ENCODE assay signal across 23 mouse cellular contexts in genomic region chr3:102683541-102683940, GRCm38 (mm10). TPM values are rescaled to one million over a fixed set of nuclear protein-coding genes. Genes with fewer than 3 reads are reported as not detected.
A peak's percentile ranks its signal among the peaks of the same experiment; 100 is the strongest.
DNase-seq lines count a peak whose midpoint lies in the region; ATAC-seq lines count a peak whose summit lies in the region.
"Had no signal": no experiment of that assay in that cellular context is flagged by ENCODE, and none has a peak within 500 bp of the region (broad histone marks: within the 10 kb centered on the region; RNA-seq: fewer than 3 reads in every experiment).

No protein-coding gene starts in this region.

- no peaks in the 10 kb centered on the region for H3K4me1 ChIP-seq in midbrain, embryonic 11.5 days (ENCODE audit: control insufficient read depth, insufficient read depth, low read length)
- H3K4me1 ChIP-seq in midbrain, embryonic 14.5 days (ENCODE audit: control insufficient read depth, insufficient read depth, low read length): no peaks in the 10 kb centered on the region
- peaks cover 15% of the 10 kb centered on the region for H3K4me1 ChIP-seq in stomach, embryonic 16.5 days (ENCODE audit: control insufficient read depth, insufficient read depth, low read length)
- H3K4me1 ChIP-seq: forebrain, embryonic 13.5 days; forebrain, embryonic 15.5 days had no signal

- H3K4me3 ChIP-seq in midbrain, embryonic 11.5 days (ENCODE audit: low read depth, low read length): no peak overlapping the region
- no peak overlapping the region for H3K4me3 ChIP-seq in midbrain, embryonic 14.5 days (replicated peaks; ENCODE audit: low read depth, low read length)
- H3K4me3 ChIP-seq in stomach, embryonic 16.5 days (replicated peaks; ENCODE audit: low read length): no peak overlapping the region
- H3K4me3 ChIP-seq: embryonic facial prominence, embryonic 10.5 days; embryonic facial prominence, embryonic 12.5 days; forebrain, embryonic 13.5 days; forebrain, embryonic 15.5 days had no signal

- H3K27me3 ChIP-seq in midbrain, embryonic 11.5 days (ENCODE audit: control insufficient read depth, insufficient read depth, low read length): no peaks in the 10 kb centered on the region
- H3K27me3 ChIP-seq in midbrain, embryonic 14.5 days (ENCODE audit: control insufficient read depth, insufficient read depth, low read length): no peaks in the 10 kb centered on the region
- no peaks in the 10 kb centered on the region for H3K27me3 ChIP-seq in stomach, embryonic 16.5 days (ENCODE audit: control insufficient read depth, insufficient read depth, low read length)
- H3K27me3 ChIP-seq: CH12.LX; embryonic facial prominence, embryonic 12.5 days; forebrain, embryonic 13.5 days; forebrain, embryonic 15.5 days; Patski had no signal

- no peak for ATAC-seq in midbrain, embryonic 11.5 days (ENCODE audit: low FRiP score)
- ATAC-seq in midbrain, embryonic 14.5 days (ENCODE audit: low FRiP score, low TSS enrichment): no peak
- no peak for ATAC-seq in stomach, embryonic 16.5 days (ENCODE audit: insufficient read depth, low FRiP score)
- ATAC-seq: activated CD4-positive, CD25-positive, alpha-beta regulatory T cell, adult 4 months; CD4-positive, CD25-positive, alpha-beta regulatory T cell, adult 4 months; forebrain, embryonic 13.5 days; forebrain, embryonic 15.5 days; Patski had no signal

- 88% methylated on average over 10 of the region's 10 CpGs for WGBS in midbrain, embryonic 11.5 days
- whole genome bisulfite sequencing in midbrain, embryonic 14.5 days: 90% methylated on average over 10 of the region's 10 CpGs
- WGBS in stomach, embryonic 16.5 days: 71% methylated on average over 10 of the region's 10 CpGs

- no peak overlapping the region for H3K9ac ChIP-seq in midbrain, embryonic 11.5 days (ENCODE audit: low read length)
- no peak overlapping the region for H3K9ac ChIP-seq in midbrain, embryonic 14.5 days (replicated peaks; ENCODE audit: low read length)
- H3K9ac ChIP-seq in stomach, embryonic 16.5 days (ENCODE audit: low read length): no peak overlapping the region
- H3K9ac ChIP-seq: embryonic facial prominence, embryonic 12.5 days; forebrain, embryonic 13.5 days; forebrain, embryonic 15.5 days had no signal

- no peak overlapping the region for H3K4me2 ChIP-seq in midbrain, embryonic 11.5 days
- H3K4me2 ChIP-seq in midbrain, embryonic 14.5 days (ENCODE audit: low read length): no peak overlapping the region
- H3K4me2 ChIP-seq in stomach, embryonic 16.5 days (ENCODE audit: low read depth, low read length): no peak overlapping the region
- H3K4me2 ChIP-seq: embryonic facial prominence, embryonic 12.5 days; forebrain, embryonic 13.5 days; forebrain, embryonic 15.5 days had no signal

- peak; percentile 91 for DNase-seq in heart, adult 11 months
- DNase-seq in heart, postnatal 36 days: no peak
- peak; percentile 57 for DNase-seq in midbrain, embryonic 11.5 days (ENCODE audit: low spot score, missing footprints)
- no peak for DNase-seq in midbrain, embryonic 14.5 days
- DNase-seq: adrenal gland, adult 8-10 months; adrenal gland, postnatal 14 days; adrenal gland, postnatal 36 days; B cell, adult 2 months; cerebellum, adult 11-12 months; cerebellum, adult 2 months; cerebellum, adult 9-10 months; cerebellum, postnatal 10 days; cerebellum, postnatal 25 days had no signal

- no peaks in the 10 kb centered on the region for H3K9me3 ChIP-seq in midbrain, embryonic 11.5 days (ENCODE audit: control insufficient read depth, low read length)
- H3K9me3 ChIP-seq in midbrain, embryonic 14.5 days (ENCODE audit: control insufficient read depth, low read length): no peaks in the 10 kb centered on the region
- no peaks in the 10 kb centered on the region for H3K9me3 ChIP-seq in stomach, embryonic 16.5 days (replicated peaks; ENCODE audit: control insufficient read depth, low read length)
- H3K9me3 ChIP-seq: embryonic facial prominence, embryonic 10.5 days; embryonic facial prominence, embryonic 12.5 days; forebrain, embryonic 13.5 days; forebrain, embryonic 15.5 days; G1E had no signal

- no peaks in the 10 kb centered on the region for H3K36me3 ChIP-seq in midbrain, embryonic 11.5 days (ENCODE audit: control insufficient read depth, insufficient read depth, low read length)
- H3K36me3 ChIP-seq in midbrain, embryonic 14.5 days (ENCODE audit: control insufficient read depth, insufficient read depth, low read length): no peaks in the 10 kb centered on the region
- no peaks in the 10 kb centered on the region for H3K36me3 ChIP-seq in stomach, embryonic 16.5 days (ENCODE audit: control insufficient read depth, insufficient read depth, low read length)
- H3K36me3 ChIP-seq: embryonic facial prominence, embryonic 10.5 days; embryonic facial prominence, embryonic 12.5 days; forebrain, embryonic 15.5 days; G1E had no signal

- no peak overlapping the region for H3K27ac ChIP-seq in midbrain, embryonic 11.5 days (ENCODE audit: low read depth, low read length)
- H3K27ac ChIP-seq in midbrain, embryonic 14.5 days (replicated peaks; ENCODE audit: low read depth, low read length): no peak overlapping the region
- peak overlapping the region; percentile 82; the same call in 1 of the 2 replicates for H3K27ac ChIP-seq in stomach, embryonic 16.5 days (ENCODE audit: low read length)
- H3K27ac ChIP-seq: embryonic facial prominence, embryonic 10.5 days; embryonic facial prominence, embryonic 12.5 days; forebrain, embryonic 13.5 days; forebrain, embryonic 15.5 days had no signal

- intact Hi-C loops in heart, postnatal 36 days (cut with DNase I): no loop called here

RNA-seq across cellular contexts. Expression of gene Tspan2, which starts 50.8 kb away (rescaled TPM):
- total RNA-seq in heart, postnatal 36 days (2021): 10 to 100 TPM; 13.2 to 15.0 TPM
- polyA plus RNA-seq in midbrain, embryonic 11.5 days (2014; fragmentation: Nextera tagmentation; extraction: Ambion mirVana): 10.2 and 10.4 TPM in 2 replicates
- polyA plus RNA-seq in midbrain, embryonic 14.5 days (2014; fragmentation: Nextera tagmentation; extraction: Ambion mirVana): 10.4 and 10.5 TPM in 2 replicates
- 26.3 and 29.5 TPM in 2 replicates for polyA plus RNA-seq in stomach, embryonic 16.5 days (2015; fragmentation: Nextera tagmentation; extraction: Ambion mirVana)
- polyA plus RNA-seq: G1E had no signal

Comparison
In these comparisons a context has a peak if more than half of its experiments do, and no peak if none do; other contexts are left out.
1. DNase-seq: peak in heart, adult 11 months (single experiment) and midbrain, embryonic 11.5 days (single experiment); none in heart, postnatal 36 days (0 of 2) and midbrain, embryonic 14.5 days (single experiment).